Mouse (Mus musculus) liver, postnatal 0 days (tissue): ENCODE data around the gene Stat5b.

Source experiments
- CTCF ChIP-seq: sonication (generic); IDR thresholded peaks from 2 replicates; pipeline ENCODE4 v1.5.1; 2016; ENCODE audit warnings: antibody characterized with exemption, low read depth
- EP300 ChIP-seq: IDR thresholded peaks from 2 replicates; pipeline ENCODE4 v1.6.1; 2016; ENCODE audit warnings: antibody characterized with exemption, low read depth, mild to moderate bottlenecking

DNA sequence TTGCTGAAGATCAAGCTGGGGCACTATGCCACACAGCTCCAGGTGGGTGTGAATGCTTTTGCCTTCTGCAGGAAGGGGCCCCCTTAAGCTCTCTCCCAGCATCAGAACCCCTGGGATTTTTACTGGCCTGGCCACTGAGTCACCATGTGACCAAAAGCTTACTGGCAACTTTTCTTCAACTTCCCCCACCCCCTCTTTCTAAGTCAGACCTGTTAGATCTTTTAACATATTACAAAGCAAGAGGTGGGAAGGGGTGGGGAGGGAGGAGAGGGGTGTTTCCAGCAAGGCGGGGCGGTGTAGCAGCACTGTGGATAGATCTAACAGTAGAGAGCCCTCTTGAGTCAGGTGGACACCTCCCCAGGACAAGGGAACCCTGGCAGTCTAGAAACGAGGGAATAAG, 11.3 kb upstream of the Stat5b start:
- TF ChIP-seq CTCF: no peak
- TF ChIP-seq EP300: no peak
